Mouse (Mus musculus) megakaryocyte, adult 5-6 weeks (primary cell): ENCODE results near the gene Armc8. TPM values are rescaled to one million over a fixed set of nuclear protein-coding genes. Genes with fewer than 3 reads are reported as not detected.
"Not testable (repeated sequence)": the region's sequence is repeated elsewhere in the genome, so short reads cannot be mapped to it uniquely, and the experiment has no call there.

Source experiments
- ATAC-seq: 2 replicates; pipeline ENCODE4 v1.8.0; 2016; ENCODE audit warnings: mild to moderate bottlenecking, inconsistent platforms; ENCODE audit not compliant: poor library complexity, severe bottlenecking
- total RNA-seq, 2 experiments: library from RNA; stranded (forward) in 1 of 2; stranded (reverse) in 1 of 2; fragments of 153-499, 151-499 nt in 1 of 2; fragments of 221-1000, 200-1000 nt in 1 of 2; gene quantifications; 2 replicates each; pipeline versions ENCODE4 v1.2.3 to v1.2.4; 2015 to 2017

The Armc8 gene
- total RNA-seq (2015) = 21.3 and 22.9 TPM in 2 replicates
- 22.6 and 26.1 TPM in 2 replicates for total RNA-seq (2017)

- peak; percentile 94 for ATAC-seq
These were observed at the start of gene Armc8 for GRCm38 (mm10) chr9:99568347-99569070. Gene Armc8 (minus strand): TSS chr9:99568899.

GRCm38 (mm10) chr9:99612202-99612601 lies 43.5 kb upstream of the Armc8 start, which contains the start of gene A4gnt:
Gene A4gnt (plus strand): TSS chr9:99612502.
- no peak for ATAC-seq

GRCm38 (mm10) chr9:99603566-99603965 lies 34.9 kb upstream of the Armc8 start:
- no peak for ATAC-seq

- not testable (repeated sequence) for ATAC-seq
These were observed 30.4 kb upstream of the Armc8 start for GRCm38 (mm10) chr9:99599127-99599526.

GRCm38 (mm10) chr9:99591144-99591543 lies 22.4 kb upstream of the Armc8 start:
- ATAC-seq = peak; percentile 35

GRCm38 (mm10) chr9:99587505-99588202 lies 19.0 kb upstream of the Armc8 start:
- ATAC-seq = peak; percentile 82

- peak; percentile 79 for ATAC-seq
These were observed 12.0 kb upstream of the Armc8 start for GRCm38 (mm10) chr9:99580655-99581054.

DNA sequence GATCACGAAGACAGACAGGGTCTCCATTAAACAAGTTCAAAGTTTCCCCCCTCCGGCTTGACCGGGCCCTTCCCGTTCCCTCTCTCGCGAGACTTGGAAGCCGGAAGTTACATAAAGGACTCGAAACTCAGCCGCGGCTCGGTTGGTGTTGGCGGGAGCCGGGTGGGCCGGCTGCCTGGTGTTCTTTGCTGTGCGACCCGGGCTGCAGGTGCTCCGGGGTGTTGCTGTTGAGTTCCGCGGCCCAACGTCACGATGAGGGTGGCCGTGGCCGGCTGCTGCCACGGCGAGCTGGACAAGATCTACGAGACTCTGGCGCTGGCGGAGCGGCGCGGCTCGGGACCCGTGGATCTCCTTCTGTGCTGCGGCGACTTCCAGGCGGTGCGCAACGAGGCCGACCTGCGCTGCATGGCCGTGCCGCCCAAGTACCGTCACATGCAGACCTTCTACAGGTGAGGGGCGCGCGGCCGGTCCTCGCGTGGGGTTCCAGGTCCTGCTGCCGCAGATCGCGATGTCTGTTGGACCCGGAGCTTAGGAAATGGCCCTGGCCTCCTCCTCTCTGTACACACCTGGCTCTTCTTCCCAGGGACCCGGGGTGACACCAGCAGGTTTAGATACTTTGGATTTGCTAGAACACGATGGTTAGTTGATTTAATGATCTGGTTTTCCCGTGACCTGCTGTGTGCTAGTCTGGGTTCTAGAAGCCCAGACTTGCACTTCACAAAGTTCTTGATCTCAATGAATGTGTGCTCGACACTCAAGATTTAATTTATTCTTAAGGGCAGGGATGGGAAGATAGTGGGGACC lies 7.2 kb upstream of the Armc8 start, which contains the start of gene Dbr1:
Gene Dbr1, plus strand, starts transcription at position 123 of the 804 bp plus-strand sequence.
- peak; percentile 98 for ATAC-seq

DNA sequence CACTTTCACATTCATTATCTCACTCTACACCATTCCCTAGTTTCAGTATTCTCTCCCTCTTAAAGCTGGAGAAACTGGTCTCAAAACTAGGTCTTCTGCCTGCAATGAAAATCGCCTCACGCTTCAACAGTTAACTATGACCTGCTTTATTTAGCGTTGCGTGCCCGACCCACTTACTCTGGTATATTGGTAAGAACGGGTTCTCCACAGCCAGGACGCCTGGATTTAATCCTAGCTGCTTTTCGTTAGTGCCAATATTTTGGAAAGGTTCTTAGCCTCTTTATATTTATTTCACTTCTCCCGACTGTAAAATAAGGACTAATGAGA lies 335 bp upstream of the Armc8 start:
- no peak for ATAC-seq

DNA sequence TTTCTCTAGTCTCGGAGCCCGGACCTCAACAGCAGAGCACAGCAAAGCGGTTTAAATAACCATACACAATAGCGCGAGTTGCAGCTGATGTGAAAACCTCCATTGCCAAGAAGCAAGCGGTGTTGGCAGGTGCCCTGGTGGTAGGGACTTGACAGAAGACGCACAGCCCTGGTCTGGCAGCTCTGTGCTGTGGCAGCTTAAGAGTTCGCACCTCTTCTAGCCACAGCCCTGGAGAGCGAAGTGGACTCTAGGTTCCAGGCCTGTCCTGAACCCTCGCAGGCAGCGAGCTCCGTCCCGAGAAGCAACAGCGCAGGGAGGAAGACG lies 714 bp downstream of the Armc8 start:
- ATAC-seq = peak; percentile 2; the same call in 1 of the 2 replicates

DNA sequence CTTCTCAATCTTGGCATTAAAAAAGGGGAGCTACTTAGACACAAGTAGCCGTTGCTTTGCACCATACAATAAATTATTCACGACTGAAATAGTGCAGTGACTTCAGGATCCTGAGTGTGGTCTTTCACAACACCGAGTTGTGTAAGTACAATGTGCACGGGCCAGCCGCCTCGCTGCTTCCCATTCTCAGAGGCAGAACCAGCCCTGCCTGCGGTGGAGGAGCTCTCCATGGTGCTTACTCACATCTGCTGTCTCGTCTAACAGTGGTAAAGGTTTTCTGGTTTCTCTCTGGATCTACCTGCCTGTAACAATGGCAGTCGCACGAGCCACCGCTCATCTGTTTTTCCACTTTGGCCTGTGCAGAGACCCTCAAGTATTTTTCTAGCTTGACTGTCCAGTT lies 5.0 kb downstream of the Armc8 start:
- ATAC-seq = peak; percentile 92

GRCm38 (mm10) chr9:99560389-99560788 lies 8.3 kb downstream of the Armc8 start:
- ATAC-seq = no peak

- no peak for ATAC-seq
These were observed 9.2 kb downstream of the Armc8 start for GRCm38 (mm10) chr9:99559557-99559904.

- ATAC-seq = peak; percentile 64
These were observed 9.7 kb downstream of the Armc8 start for GRCm38 (mm10) chr9:99558824-99559556.

DNA sequence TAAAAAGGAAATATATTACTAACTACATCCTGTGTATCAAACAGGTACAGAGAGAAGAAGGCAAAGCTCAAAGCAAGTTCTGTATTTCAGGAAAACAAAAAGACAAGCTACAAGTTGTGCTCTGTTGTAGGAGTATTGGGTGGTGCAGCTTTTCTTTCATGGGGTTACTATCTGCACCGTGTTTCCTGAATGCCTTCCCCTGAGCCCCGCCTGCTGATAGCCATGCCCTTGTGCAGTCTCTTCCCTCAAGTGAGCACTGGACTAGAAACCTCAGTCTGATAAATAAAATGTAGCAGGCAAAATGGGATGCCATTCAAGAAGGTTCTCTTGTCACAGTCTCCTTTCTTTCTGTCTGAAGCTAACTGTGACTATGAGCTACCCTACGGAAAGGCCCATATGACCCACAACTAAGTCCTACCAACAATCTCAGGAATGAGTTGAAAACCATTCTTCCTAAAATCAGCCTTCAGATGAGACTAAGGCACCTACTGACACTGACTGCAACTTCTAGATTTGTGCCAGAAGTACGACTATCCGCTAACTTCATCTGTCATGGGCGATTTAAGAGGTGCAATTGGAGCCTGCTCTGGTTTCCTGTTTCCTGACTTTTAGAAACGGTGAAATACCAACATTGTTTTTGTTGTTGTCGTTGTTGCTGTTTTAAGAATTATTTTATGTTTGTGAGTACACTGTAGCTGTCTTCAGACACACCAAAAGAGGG lies 11.0 kb downstream of the Armc8 start:
- ATAC-seq = peak; percentile 39; the same call in 1 of the 2 replicates

- no peak for ATAC-seq
These were observed 13.4 kb downstream of the Armc8 start for GRCm38 (mm10) chr9:99555253-99555652.

DNA sequence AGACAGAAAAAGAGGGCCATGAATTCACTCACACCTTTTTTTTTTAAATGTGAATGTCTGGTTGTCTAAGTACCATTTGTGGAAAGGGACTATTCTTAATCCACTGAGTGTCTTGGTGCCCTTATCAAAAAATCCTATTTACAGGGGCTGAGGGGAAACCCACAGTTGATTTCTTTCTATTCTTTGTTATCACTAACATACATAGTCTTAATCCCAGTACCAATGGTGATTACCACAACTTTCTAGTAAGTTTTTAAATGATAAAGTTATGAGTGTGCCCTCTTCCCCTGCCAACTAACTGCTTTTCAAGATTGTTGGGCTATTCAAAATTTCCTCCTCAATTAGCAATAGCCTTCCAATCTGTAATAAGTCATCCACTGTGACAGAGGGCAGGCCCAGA lies 14.6 kb downstream of the Armc8 start:
- ATAC-seq = no peak

DNA sequence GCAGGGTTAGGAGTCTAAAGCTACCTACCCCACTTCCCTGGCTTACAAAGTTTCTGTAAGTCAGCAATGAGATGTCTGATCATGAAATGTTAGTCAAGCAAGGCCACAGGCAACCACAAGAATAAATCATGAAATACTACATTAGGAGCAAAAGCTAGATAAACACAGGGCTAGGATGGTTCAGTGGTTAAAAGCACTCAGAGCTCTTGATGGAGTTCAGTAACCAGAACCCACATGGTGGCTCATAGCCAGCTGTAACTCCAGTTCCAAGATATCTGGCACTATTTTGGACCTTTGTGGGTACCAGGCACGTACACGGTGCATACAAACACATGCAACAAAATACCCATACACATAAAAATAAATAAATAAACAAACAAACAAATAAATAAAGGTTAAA lies 15.7 kb downstream of the Armc8 start:
- ATAC-seq = no peak

GRCm38 (mm10) chr9:99552068-99552467 lies 16.6 kb downstream of the Armc8 start:
- ATAC-seq = no peak

GRCm38 (mm10) chr9:99546259-99546658 lies 22.4 kb downstream of the Armc8 start:
- no peak for ATAC-seq
